Mouse (Mus musculus): ENCODE data around the gene Sbno2.

Sbno2 gene

DNA sequence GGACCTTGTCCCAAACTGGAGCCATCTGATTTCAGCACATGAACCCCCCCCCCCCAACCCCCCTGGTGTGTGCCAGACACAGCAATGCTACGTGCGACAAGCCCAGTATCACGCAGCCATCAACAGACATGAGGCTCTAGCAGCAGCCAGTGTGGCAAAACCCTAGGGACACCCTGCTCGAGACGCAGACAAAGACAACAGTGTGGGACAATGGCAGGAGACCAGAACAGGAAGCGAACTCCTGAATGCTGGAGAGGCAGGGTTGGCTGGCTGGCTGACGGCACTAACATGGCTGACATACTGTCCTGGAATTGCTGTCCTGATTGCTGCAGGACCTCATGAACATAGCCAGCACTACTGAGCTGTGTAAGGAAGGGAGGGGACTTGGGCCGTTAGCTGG, 70.2 kb downstream of the Sbno2 start:
- no peak for DNase-seq (ENCODE audit: low spot score)

DNA sequence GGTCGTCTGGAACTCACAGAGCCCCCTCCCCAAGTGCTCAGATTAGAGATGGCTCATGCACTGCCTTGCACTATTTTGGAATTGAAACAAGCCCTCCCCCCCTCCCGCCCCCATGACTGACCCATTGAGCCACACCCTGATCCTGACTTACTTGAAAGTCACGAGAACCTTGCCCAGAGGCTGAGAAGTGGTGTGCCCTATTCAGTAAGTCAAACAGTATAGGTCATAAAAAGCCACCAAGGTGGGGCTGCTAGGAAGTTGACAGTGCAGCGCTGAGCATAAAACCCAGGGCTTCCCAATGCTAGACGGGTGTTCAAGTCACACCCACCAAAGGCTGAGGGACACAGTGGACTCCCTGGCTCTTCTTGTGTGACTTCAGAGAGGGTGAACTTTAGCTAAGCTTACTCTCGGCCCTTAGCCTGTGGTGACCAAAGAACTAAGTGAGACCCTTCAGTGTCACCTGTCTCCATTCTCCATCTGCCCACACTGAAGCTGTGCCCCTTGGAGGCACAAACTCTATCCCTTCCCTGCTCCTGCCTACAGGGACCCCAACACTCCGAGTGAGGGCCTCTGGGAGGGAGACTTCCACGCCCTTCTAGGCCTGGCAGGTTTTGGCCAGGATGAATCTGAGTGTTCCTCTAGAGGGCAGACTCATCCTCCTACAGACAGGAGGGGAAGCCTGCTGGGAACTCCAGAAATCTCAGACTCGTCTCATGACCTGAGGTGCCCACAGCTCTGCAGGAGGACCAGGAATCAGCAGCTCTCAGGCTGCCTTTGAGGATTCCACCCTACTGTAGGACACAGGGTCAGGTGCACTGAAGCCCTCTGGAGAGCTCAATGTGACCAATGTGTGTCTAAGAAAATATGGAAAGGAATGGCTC, 71.6 kb downstream of the Sbno2 start:
- no peak for DNase-seq (ENCODE audit: low spot score)

DNA sequence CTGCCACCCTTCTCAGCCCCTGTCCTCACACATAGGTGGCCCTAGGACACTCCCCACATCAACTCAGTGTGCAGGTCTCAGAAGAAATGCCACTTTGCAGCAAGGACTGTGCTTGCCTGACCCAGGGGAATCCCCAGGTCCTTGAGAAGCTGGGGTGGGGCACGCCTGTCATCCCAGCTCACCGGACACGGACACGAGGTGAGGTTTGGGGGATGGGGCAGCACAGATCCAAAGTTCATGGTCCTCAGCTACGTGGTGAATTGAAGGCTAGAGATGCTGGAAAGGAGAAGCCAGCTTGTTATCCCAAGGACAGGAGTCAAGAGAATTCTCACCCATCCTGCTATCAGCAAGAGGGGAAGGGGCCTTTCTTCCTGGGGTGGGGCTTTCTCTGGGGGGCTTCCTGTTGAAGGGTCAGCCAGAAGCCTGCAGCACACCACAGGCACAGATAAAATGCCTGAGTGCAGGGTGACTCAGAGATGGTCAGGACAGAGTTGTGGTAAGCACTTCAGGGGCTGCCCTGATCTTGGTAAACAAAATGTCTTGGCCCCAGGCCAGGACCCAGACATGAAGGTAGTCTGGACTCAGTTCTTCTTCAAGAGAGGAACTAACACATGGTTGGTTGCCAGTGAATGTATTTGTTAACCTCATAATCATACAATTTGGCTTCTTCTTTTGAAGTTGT, 72.4 kb downstream of the Sbno2 start:
- DNase-seq (ENCODE audit: low spot score) = no peak

DNA sequence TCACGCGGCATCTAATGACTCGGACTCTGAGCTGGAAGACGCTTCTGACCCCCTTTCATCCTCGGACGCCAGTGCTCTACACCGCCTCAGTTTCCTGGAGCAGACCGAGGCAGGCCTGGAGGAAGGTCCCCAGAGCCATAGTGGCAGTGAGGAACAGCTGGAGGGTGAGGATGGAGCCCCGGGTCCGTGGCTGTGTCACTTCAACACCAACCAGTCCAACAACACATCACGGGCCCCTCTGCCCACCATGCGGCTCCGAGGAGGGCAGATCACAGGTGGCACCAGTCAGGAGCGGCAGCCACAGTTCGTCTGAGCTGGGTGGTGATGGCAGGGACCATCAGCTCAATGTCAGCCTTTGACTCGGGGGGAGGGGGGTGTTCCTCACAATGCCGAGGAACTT, 74.6 kb downstream of the Sbno2 start:
- DNase-seq (ENCODE audit: low spot score) = no peak

DNA sequence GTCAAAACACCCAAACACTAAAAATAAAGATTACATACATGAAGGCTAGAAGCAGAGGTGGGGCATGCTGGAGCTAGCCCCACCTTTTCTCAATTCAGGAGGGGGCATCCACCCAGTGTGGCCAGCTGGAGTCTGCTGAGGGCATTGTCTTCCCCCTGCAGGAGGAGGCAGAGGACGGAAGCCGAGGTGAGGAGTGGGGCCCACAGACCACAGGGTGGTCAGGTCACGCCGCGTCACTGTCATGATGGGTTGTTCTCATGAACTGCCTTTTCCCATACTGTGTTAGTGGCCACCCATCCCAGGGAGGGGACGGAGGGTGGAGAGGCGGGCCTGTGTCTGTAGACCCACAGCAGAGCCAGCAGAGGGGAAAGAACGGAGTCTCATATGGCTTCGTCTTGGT, 75.2 kb downstream of the Sbno2 start:
- DNase-seq (ENCODE audit: low spot score) = no peak

DNA sequence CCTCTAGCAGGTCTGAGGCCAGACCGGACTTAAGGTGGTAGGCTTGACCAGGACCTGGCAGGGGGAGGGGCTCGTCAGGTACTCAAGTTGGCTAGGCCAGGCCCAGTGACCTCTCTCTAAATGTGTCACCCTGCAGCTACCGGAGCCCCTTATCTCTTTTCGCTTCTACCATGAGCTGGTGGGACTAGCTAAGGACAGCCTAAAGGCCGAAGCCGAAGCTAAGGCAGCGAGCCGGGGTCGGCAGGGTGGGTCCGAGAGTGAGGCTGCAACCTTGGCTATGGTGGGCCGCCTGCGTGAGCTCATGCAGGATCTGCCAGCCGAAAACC, 76.9 kb downstream of the Sbno2 start:
- no peak for DNase-seq (ENCODE audit: low spot score)

DNA sequence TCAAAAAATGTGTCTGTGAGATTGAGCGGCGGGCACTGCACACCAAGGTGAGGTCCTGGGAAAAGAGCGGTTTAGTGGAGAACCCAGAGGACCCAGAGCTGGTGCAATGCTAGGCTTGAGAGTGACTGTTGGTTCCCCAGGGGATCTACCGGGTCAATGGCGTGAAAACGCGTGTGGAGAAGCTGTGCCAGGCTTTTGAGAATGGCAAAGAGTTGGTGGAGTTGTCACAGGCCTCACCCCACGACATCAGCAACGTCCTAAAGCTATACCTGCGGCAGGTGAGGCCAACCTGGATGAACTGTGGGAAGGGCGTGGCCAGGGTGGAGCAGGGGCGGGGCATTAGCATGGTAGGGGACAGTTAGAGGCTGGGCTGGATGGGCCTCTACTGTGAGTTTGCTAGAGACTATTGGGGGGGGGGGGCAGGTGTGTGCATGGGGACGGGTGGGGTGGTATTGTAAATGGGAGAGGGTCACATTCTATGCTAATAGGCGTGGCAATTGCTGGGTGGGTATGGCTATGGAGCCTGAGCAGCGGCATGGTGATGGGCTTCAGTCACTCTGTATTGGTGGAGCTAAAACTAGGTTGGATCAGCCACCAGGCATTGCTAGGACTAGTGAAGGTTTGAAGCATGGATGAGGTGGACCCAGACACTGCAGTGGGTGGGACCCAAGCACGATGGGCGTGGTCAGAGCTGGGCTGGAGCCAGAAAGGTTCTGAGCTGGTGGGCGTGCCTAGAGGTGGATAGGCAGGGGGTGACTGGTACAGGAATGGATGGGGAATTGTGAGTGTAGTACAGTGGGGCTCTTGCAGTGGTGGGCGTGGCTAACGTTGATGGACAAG, 77.5 kb downstream of the Sbno2 start:
- no peak for DNase-seq (ENCODE audit: low spot score)

DNA sequence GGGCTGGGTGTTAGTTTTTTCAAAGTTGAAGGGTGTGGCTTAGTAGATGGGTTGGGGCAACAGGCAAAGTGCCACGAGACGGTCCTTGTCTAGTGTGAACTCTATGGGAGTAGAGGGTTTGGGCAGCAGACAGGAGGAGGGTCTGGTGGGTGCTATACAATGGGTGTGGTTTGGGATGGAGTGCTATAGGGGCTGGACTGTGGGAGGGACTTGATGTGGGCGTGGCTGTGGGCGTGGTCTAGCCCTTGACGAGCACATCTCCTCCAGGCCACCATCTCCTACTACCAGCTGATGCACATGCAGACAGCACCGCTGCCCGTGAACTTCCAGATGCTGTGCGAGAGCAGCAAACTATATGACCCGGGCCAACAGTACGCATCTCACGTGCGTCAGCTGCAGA, 79.5 kb downstream of the Sbno2 start:
- DNase-seq (ENCODE audit: low spot score) = no peak

DNA sequence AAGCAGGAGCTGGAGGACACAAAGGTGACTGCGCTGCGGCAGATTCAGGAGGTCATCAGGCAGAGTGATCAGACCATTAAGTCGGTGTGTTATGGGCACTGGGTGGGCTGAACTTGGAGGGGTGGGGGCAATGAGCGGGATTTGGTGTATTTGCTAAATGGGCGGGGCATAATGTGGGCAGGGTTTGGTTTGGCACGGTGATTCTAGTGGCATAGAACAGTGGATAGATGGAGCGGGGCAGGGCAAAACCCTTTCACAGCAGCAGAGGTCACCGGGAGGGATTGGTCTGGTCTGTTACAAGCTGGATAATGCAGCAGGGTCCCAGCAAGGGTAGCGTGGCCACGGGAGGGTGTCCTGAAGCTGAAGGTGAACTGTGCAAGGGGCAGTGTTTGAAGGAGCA, 79.9 kb downstream of the Sbno2 start:
- no peak for DNase-seq (ENCODE audit: low spot score)

DNA sequence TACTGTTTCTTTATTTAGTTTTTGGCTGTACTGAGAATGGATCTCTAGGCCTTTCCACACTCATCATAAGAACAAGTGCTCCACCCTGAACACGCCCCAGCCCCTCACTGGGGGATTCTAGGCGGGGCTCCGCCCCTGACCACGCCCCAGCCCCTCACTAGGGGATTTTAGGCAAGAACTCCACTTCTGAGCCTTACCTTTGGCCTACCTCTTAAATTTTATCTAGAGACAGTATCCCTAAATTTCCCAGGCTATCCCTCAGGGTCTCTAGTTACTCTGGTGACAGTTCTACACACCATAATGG, 80.4 kb downstream of the Sbno2 start:
- DNase-seq (ENCODE audit: low spot score) = no peak

DNA sequence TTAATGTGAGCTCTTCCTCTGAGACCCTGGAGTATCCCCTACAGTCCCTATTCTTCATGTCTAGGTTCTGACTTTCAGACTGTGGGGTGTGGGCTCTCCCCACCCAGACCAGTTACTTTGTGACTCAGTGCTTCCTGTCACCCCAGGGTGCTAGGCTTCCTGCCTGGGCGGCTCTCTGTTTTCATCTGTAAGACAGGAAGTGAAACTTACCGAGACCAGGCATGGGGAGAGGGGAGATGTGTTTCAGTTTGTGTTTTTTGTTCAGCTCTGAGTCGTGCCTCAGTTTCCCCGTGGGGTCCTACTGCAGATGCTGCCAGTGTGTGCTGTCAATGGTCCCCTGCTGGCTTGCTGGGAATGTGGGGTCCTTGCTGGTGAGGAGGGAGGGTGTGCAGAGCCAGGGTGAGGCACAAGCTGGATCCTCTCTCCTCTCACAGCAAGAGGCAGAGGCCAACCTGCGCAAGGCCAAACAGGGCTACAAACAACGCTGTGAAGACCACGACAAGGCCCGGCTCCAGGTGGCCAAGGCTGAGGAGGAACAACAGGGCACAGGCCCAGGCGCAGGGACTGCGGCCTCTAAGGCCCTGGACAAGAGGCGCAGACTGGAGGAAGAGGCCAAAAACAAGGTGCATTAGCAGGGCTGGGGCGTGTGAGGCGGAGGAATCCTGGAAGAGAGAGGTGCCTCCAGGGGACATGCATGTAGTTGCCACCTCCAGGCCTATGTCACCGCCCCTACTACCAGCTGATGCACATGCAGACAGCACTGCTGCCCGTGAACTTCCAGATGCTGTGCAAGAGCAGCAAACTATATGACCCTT, 80.9 kb downstream of the Sbno2 start:
- DNase-seq (ENCODE audit: low spot score) = no peak

DNA sequence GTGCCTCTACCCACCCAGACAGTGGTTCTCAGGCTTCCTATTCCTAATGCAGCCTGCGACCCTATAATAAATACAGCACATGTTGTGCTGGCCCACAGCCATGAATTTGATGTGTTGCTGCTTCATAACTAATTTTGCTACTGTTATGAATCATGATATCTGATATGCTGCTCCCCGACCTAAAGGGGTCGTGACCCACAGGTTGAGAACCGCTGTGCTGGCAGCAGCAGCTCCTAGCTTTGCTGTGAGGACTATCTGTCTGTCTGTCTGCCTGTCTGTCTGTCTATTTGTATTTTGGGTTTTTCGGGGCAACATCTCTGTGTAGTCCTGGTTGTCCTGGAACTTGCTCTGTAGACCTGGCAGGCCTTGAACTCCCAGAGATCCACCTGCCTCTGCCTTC, 81.6 kb downstream of the Sbno2 start:
- DNase-seq (ENCODE audit: low spot score) = no peak

DNA sequence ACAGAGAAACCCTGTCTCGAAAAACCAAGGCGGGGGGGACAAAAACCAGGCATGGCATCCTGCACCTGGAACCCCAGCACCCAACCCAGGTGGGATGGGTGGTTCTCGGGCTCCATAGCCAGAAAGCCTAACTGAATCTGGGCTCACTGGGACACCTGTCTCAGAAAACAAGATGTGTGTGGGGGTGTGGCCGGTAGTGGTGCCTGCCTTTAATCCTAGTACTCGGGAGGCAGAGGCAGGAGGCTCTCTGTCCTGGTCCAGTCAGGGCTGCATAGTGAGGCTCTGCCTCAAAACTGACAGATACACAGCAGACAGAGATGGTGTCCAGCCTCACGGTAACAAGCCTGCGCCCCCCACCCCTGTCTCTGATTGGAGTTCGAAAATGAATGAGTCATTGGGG, 82.6 kb downstream of the Sbno2 start:
- no peak for DNase-seq (ENCODE audit: low spot score)

DNA sequence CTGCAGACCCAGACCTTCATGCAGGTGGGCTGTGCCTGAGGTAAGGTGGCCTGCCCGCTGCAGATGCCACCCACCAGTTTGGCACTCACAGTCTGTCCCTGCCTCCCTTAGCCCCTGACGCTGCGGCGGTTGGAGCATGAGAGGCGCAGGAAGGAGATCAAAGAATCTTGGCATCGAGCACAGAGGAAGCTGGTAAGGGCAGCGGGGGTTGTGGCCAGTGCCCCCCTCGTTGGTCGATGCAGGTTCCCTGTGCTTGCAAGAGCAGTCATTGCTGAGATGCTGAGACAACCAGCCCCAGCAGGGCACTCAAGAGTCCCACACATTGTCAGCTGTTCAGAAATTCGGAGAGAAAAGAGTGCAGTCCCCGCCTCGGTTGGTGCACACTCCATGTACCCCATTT, 83.2 kb downstream of the Sbno2 start:
- no peak for DNase-seq (ENCODE audit: low spot score)

DNA sequence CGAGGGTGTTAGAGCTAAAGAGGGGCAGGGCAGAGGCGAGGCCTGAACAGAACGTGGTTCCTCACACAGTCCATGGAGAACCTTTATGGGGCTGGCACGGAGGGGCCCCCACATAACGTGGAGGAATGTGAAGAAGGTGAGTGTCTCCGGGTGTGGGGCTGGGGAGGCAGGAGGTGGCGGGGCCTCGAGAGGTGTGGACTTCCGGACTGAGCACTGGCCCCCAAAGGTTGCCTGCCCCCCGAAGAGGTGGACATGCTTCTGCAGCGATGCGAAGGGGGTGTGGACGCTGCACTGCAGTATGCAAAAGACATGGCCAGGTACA, 84.1 kb downstream of the Sbno2 start:
- DNase-seq (ENCODE audit: low spot score) = no peak

DNA sequence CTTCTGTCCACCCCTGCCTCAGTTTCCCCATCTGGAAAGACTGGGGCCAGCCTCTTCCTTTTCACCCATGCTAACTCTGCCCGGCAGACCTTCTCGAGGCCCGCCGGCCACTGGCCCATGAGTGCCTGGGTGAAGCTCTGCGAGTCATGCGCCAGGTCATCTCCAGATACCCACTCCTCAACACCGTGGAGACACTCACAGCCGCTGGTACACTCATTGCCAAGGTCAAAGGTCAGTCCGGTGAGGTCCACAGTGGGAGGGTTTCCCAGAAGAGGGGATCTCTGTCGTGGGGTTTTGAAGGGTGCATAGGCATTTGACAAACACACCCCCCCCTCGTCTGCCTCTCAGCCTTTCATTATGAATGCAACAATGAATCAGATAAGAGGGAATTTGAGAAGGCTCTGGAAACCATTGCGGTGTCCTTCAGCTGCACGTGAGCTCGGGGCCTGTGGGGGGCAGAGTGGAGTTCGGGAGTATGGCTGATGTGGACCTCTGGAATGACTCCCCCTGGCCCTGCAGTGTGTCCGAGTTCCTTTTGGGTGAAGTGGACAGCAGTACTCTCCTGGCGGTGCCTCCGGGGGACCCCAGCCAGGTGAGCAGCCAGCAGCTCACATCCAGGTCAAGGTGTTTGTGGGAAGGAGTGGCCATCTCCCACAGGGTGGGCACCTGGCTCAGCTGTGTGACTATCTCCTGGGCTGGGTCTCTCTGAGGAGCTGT, 84.6 kb downstream of the Sbno2 start:
- no peak for DNase-seq (ENCODE audit: low spot score)

DNA sequence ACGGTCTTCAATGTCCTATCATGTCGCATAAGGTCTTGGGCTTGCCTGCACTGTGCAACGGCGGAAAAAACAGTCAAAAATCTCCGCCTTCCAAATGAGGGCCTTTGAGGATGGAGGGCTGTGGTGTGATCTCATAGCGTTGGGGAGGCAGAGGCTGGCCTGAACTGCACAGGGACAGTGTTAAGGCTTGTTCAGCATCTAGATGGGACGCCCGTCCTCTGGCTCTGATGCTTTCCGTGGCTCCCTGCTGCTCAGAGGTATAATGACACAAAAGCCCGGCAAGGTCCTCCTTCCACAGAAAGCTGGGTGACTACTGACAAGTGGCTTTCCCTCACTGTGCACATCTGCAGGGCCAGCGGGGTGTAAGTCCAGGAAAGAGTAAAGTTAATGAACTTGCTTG, 85.2 kb downstream of the Sbno2 start:
- no peak for DNase-seq (ENCODE audit: low spot score)

DNA sequence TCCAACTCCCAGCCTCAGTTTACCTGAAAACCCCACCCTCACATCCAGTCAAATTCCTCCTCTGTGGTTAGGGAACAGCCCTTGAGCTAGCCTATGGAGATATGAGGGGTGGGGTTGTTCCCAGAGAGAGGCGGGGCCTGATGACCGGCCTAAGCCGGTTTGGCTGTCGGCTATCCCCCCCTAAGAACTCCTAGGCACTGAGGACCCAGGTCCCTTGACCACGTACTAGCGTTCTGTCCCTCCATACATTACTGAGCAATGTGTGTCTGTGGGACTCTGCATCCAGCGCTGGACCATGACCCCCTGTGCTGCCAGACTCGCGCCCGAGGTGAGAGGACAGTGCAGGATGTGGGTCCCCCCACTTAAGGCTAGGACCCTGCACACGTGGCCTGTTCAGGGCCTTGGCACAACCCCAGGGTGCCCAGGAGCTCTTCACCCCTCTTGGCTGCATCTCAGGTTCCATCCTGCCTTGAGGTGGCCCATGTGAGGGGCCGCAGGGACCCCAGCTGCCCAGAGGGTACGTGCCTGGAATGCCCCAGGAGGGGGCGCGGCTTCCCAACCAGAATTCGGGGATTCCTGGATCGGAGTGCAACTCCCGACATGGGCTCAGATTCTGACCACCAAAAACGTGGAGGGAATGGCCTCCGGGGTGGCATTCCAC, 85.8 kb downstream of the Sbno2 start:
- no peak for DNase-seq (ENCODE audit: low spot score)

DNA sequence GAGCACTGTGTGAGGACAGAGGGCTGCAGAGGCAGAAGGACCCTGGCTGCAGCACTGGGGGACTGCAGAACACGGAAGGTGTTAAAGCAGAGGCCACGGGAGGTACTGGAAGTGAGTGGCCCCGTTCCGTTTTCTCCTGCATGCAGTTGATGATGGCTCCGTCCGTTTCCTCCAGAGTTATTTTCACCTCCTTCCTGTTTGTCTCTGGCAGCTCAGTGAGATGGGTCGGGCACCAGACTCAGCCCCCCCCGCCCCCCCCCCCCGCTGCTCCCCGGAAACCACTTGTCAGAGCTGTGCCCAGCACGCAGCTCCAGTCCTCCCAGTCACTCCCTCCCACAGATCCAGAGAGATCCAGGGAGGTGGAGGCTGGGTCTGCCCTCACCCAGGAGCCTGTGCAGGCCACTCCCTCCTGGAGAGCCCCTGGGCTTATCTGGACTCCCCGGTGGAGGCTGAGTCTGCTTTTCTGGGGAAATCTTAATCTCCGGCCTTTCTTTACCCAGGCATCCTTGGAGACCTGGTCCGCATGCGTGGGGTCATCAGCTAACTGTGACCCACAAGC, 86.6 kb downstream of the Sbno2 start:
- no peak for DNase-seq (ENCODE audit: low spot score)

DNA sequence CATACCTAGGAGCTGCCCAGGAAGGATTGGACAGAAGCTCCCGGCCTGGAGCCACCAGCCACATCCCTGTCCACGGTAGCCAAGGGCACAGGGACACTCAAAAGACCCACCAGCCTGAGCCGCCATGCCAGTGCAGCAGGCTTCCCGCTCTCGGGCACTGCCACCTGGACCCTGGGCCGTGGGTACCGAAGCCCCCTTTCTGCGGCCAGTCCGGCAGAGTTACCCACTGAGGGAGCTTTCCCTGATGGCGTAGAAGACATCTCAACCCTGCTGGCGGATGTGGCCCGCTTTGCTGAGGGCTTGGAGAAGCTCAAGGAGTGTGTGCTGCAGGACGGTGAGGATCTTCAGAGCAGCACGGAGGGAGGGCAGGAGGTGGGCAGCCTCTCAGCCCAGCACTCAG, 87.6 kb downstream of the Sbno2 start:
- DNase-seq (ENCODE audit: low spot score) = no peak

DNA sequence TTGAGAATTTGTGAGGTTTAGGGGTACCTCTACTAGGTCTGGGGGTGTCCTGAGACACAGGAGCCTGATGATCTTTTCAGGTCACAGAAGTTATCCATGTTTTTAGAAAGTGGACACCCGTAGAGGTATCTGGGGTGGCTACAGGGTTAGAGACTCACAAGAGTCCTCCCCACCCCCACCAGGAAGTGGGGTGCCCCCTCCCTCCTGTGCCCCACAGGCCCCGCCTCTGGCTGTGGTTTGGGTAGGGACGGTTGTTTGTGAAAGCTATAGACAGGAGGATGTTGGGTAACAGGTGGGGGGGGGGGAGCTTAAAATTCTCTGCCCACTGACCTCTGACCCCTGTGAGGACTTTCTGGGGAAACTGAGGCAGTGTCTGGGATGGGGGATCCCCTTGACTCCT, 88.0 kb downstream of the Sbno2 start:
- DNase-seq (ENCODE audit: low spot score) = no peak
